Mouse (Mus musculus) heart, postnatal 0 days (tissue): ENCODE data around the gene Rab7.

Experiments
- CTCF ChIP-seq: IDR thresholded peaks from 2 replicates; pipeline ENCODE4 v1.5.1; 2016; ENCODE audit warnings: antibody characterized with exemption, control low read depth, low read depth
- EP300 ChIP-seq: IDR thresholded peaks from 2 replicates; pipeline ENCODE4 v1.6.1; 2016; ENCODE audit warnings: antibody characterized with exemption, low read depth

GRCm38 (mm10) chr6:88030432-88030831, 14.6 kb downstream of the Rab7 start:
- TF ChIP-seq EP300 (no peak), CTCF (no peak)
